Mouse (Mus musculus) lung, postnatal 0 days (tissue): ENCODE measurements at regions not wholly inside any gene's neighbourhood (a gene's known extent, or its start where the extent isn't known, plus 50 kb on each side); places are given as distances from the start of the nearest gene placed in this dataset.

Source experiments
- ATAC-seq: fragments of 200-750 bp; cut with Nextera tagmentation; 2 replicates; pipeline ENCODE4 v1.8.0; 2017; ENCODE audit warnings: moderate library complexity
- DNase-seq: peaks from one replicate; pipeline ENCODE4 v3.0.0-alpha.2; 2016; ENCODE audit warnings: low spot score
- H3K27ac ChIP-seq: fragments of 300-500 bp; sonication (generic); 2 replicates; pipeline ENCODE4 v1.5.1; 2014; ENCODE audit warnings: antibody characterized with exemption, mild to moderate bottlenecking, low read length, mixed read lengths
- H3K27me3 ChIP-seq: fragments of 300-500 bp; sonication (generic); replicated peaks from 2 replicates; pipeline ENCODE4 v1.6.1; 2014; ENCODE audit warnings: low read length, mixed read lengths; ENCODE audit not compliant: insufficient read depth
- H3K36me3 ChIP-seq: fragments of 300-500 bp; sonication (generic); 2 replicates; pipeline ENCODE4 v1.6.1; 2014; ENCODE audit warnings: low read length, mixed read lengths; ENCODE audit not compliant: insufficient read depth
- H3K4me1 ChIP-seq: fragments of 300-500 bp; sonication (generic); 2 replicates; pipeline ENCODE4 v1.6.1; 2014; ENCODE audit warnings: antibody characterized with exemption, low read depth, low read length, mixed read lengths; ENCODE audit not compliant: insufficient read depth
- H3K4me2 ChIP-seq: fragments of 300-500 bp; sonication (generic); replicated peaks from 2 replicates; pipeline ENCODE4 v1.6.1; 2014; ENCODE audit warnings: low read depth, mild to moderate bottlenecking, low read length, moderate library complexity, mixed read lengths
- H3K4me3 ChIP-seq: fragments of 300-500 bp; sonication (generic); 2 replicates; pipeline ENCODE4 v1.5.1; 2014; ENCODE audit warnings: low read depth, low read length
- H3K9ac ChIP-seq: fragments of 300-500 bp; sonication (generic); replicated peaks from 2 replicates; pipeline ENCODE4 v1.6.1; 2014; ENCODE audit warnings: low read depth, mild to moderate bottlenecking
- H3K9me3 ChIP-seq: fragments of 300-500 bp; sonication (generic); 2 replicates; pipeline ENCODE4 v1.6.1; 2016; ENCODE audit warnings: low read length, mixed read lengths
- CTCF ChIP-seq: IDR thresholded peaks from 2 replicates; pipeline ENCODE4 v1.5.1; 2016; ENCODE audit warnings: antibody characterized with exemption, mild to moderate bottlenecking
- EP300 ChIP-seq: IDR thresholded peaks from 2 replicates; pipeline ENCODE4 v1.6.1; 2016; ENCODE audit warnings: antibody characterized with exemption, mild to moderate bottlenecking, control low read depth
- WGBS: fragments of 180-500 bp; shearing (Covaris S2); extraction: QIAGEN DNeasy Blood & Tissue Kit; methylation state at CpG from one replicate; pipeline ENCODE4 v1.1.7; 2014; 5-methylcytosine and 5-hydroxymethylcytosine counted together

DNA sequence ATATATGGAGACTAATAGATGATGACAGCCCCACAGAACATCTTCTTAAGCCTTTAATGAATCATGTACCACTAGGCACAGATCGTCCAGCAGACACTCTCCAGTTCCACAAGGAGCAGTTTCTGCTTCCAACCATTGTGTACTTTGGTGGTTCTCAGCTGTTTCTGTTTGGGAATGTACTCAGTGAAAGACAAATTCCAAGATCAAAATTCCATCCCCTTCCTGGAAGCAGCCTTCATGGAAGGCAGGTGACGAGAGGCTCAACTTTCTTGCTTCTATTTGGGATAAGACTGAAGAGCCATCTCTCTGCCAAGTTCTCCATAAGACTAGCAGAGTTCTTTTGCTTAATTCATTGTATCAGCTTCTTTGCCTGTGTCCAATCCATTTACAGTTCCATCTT, 444.0 kb upstream of the Klf4 start:
- no peak for DNase-seq
- no peaks in the 10 kb centered on the region for H3K27me3 ChIP-seq
- no peak overlapping the region for H3K4me3 ChIP-seq
- H3K9ac ChIP-seq, result no peak overlapping the region
- H3K9me3 ChIP-seq, result no peaks in the 10 kb centered on the region
- ATAC-seq, result no peak
- peaks cover 3% of the 10 kb centered on the region; the same call in 1 of the 2 replicates for H3K4me1 ChIP-seq
- WGBS, result 77% methylated on average over 2 of the region's 2 CpGs
- TF ChIP-seq EP300, result no peak
- no peaks in the 10 kb centered on the region for H3K36me3 ChIP-seq
- no peak overlapping the region for H3K27ac ChIP-seq
- H3K4me2 ChIP-seq, result no peak overlapping the region

DNA sequence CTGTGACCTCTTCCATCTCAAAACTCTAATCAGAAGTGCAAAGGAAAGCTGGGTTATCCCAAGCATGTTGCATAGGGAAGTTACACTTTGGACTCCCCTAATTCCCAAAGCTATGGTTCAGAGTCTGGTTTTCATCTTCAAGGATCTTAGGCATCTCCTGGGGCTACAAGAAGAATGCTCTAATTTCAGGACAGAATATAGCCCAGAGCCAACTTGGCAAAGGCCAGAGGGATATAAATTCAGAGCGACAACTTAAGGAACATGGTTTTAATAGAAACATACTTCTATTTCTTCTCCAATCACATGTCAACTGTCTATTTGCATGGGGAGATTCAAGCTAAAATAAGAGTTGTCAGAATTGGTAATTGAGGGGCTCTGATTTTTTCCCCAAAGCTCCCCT, 441.4 kb upstream of the Klf4 start:
- ATAC-seq (no peak), DNase-seq (no peak)
- Histone ChIP-seq H3K4me2 (no peak overlapping the region), H3K4me1 (peaks cover 3% of the 10 kb centered on the region; the same call in 1 of the 2 replicates), H3K36me3 (no peaks in the 10 kb centered on the region), H3K4me3 (no peak overlapping the region), H3K9me3 (no peaks in the 10 kb centered on the region), H3K27me3 (no peaks in the 10 kb centered on the region), H3K27ac (no peak overlapping the region), H3K9ac (no peak overlapping the region)
- no peak for TF ChIP-seq CTCF
- no peak for TF ChIP-seq EP300
- WGBS, result 86% methylated on average over 1 of the region's 1 CpGs

DNA sequence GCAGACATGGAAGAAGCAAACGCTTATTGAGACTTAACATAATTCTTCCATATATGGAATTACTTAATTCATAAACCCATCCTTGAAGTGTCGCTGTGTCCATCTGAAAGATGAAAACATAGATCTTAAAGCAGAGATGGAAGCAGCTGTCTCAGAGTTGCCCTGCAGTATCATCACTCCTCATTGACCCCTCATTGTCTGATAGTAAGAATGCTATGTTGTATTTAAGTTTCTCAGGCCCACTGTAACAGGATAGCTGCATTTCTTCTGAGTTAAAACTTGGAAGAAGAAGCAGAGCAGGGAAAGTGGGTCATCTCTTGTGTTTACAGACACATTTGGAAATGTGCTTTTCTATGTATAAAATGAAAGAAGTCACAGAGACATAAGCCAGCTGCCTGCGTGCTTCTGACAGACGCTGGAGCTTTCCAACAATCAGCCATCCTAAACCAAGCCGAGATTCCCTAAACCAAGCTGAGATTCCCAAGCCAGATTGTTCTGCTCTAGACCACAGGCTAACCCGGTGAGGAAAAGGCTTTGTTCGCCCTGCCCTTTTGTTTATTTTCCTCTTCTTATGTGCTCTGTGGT, 440.1 kb upstream of the Klf4 start:
- H3K27ac ChIP-seq, result peak overlapping the region; percentile 20; the same call in 1 of the 2 replicates
- H3K36me3 ChIP-seq, result no peaks in the 10 kb centered on the region
- 57% methylated on average over 7 of the region's 7 CpGs for WGBS
- H3K9me3 ChIP-seq, result no peaks in the 10 kb centered on the region
- DNase-seq (peak; percentile 88), ATAC-seq (peak; percentile 88)
- H3K27me3 ChIP-seq, result no peaks in the 10 kb centered on the region
- no peak overlapping the region for H3K9ac ChIP-seq
- H3K4me3 ChIP-seq, result no peak overlapping the region
- TF ChIP-seq EP300 (0 out of 2 replicates have a peak, but pooled peaks have one; percentile 37), CTCF (peak; percentile 14; the same call in 1 of the 2 replicates)
- no peak overlapping the region for H3K4me2 ChIP-seq
- peaks cover 3% of the 10 kb centered on the region; the same call in 1 of the 2 replicates for H3K4me1 ChIP-seq

DNA sequence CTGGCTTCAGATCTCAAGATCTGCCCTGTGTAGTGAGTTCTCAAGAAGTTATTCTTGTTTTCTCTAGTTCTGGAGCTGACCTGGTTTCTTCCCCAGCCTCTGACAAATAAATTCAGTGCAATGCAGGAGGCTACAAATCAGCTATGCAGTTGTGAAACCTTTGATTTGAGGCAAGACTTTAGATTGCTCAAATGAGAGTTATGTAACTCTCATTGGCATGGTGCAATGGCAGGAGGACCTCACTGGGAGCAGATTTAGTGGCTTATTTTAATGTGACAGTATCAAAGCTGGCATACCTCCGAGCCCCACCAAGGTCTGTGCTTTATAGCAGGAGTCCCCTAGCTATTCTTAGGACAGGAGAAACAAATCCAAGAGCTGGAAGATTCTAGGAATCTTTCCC, 427.8 kb upstream of the Klf4 start:
- Histone ChIP-seq H3K9ac (no peak overlapping the region), H3K36me3 (no peaks in the 10 kb centered on the region), H3K4me2 (no peak overlapping the region), H3K4me3 (no peak overlapping the region), H3K9me3 (no peaks in the 10 kb centered on the region), H3K4me1 (0 out of 2 replicates have a peak, but pooled peaks cover 2% of the 10 kb centered on the region), H3K27ac (no peak overlapping the region), H3K27me3 (no peaks in the 10 kb centered on the region)
- peak; percentile 67 for ATAC-seq
- TF ChIP-seq CTCF, result no peak
- peak; percentile 71 for TF ChIP-seq EP300
- WGBS, result 71% methylated on average over 1 of the region's 1 CpGs
- peak; percentile 75 for DNase-seq

DNA sequence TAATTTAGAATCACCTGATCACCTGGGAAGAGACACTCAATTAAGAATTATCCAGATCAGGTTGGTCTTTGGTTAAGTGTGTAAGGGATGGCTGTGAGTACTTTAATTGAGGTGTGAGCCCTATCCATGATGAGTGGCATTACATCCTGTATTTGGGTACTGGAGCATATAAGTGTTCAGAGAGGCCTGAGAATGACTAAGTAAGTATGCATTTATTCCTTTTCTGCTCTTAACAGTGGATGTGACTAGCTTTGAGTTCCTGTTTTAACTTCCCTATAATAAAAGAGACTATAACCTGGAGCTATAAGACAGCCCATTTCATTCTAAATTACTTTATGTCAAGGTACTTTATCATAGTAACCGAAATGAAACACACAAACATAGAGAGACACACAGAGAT, 421.4 kb upstream of the Klf4 start:
- Histone ChIP-seq H3K9me3 (no peaks in the 10 kb centered on the region), H3K36me3 (no peaks in the 10 kb centered on the region), H3K27me3 (no peaks in the 10 kb centered on the region), H3K4me1 (no peaks in the 10 kb centered on the region), H3K4me3 (no peak overlapping the region), H3K27ac (no peak overlapping the region), H3K9ac (no peak overlapping the region), H3K4me2 (no peak overlapping the region)
- WGBS, result 92% methylated on average over 1 of the region's 1 CpGs
- ATAC-seq, result no peak
- no peak for TF ChIP-seq CTCF
- no peak for TF ChIP-seq EP300
- no peak for DNase-seq

DNA sequence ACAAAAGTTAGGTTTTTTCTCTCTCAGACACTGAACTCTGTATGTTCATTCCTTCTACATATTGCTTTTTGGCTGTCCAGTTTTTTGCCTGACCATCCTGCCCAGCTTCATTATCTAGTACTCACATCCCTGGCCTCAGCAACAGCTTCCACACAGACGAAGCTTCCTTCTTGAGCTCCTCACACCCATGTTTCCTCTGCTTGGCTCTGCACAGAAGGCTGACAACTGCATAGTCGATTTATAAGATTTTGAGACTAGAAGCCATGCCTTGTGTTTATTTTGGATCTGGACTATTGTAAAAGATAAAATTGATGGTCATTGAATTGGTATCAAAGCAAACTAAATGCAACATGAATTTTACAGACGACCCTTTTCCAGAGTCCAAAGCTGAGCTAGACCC, 420.0 kb upstream of the Klf4 start:
- Histone ChIP-seq H3K27me3 (no peaks in the 10 kb centered on the region), H3K4me2 (no peak overlapping the region), H3K9ac (no peak overlapping the region), H3K27ac (no peak overlapping the region), H3K4me3 (no peak overlapping the region), H3K9me3 (no peaks in the 10 kb centered on the region), H3K36me3 (no peaks in the 10 kb centered on the region), H3K4me1 (no peaks in the 10 kb centered on the region)
- DNase-seq (no peak), ATAC-seq (no peak)
- WGBS, result 62% methylated on average over 3 of the region's 3 CpGs
- TF ChIP-seq CTCF (no peak), EP300 (no peak)

DNA sequence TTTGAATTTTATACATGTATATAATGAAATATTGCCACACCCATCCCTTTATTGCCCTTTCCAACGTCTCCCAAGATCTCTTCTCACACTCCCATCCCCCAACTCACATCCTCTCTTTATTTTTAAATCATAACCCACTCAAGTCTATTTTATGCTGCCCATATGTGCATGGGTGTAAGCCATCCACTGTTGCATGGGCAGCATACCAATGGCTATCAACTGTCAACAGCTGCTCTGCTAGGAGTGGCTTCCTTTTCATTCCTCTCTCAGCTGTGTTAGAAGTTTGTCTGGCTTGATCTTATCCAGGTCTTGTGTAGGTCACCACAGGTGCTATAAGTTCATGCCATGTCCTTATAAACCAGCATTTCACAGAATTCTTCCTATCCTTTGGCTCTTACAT, 409.2 kb upstream of the Klf4 start:
- Histone ChIP-seq H3K27me3 (no peaks in the 10 kb centered on the region), H3K27ac (no peak overlapping the region), H3K9ac (no peak overlapping the region), H3K36me3 (no peaks in the 10 kb centered on the region), H3K4me3 (no peak overlapping the region), H3K4me2 (no peak overlapping the region), H3K4me1 (no peaks in the 10 kb centered on the region), H3K9me3 (no peaks in the 10 kb centered on the region)
- DNase-seq (no peak), ATAC-seq (no peak)
- no peak for TF ChIP-seq CTCF
- no peak for TF ChIP-seq EP300
- 50% methylated on average over 1 of the region's 1 CpGs for WGBS
